Mouse (Mus musculus) liver, adult 2 months (tissue): Measurements from ENCODE around the gene 4930518I15Rik. TPM values are rescaled to one million over a fixed set of nuclear protein-coding genes. Genes with fewer than 3 reads are reported as not detected.

ENCODE experiments used
- DNase-seq: peaks from one replicate; pipeline ENCODE4 v3.0.0-alpha.2; 2011; ENCODE audit warnings: low read depth, low spot score; ENCODE audit errors: extremely low read depth
- H3K27ac ChIP-seq: fragments of 200-500 bp; replicated peaks from 2 replicates; pipeline ENCODE4 v1.5.1; 2012; ENCODE audit warnings: low read depth, mild to moderate bottlenecking, control low read depth, inconsistent platforms, low read length; ENCODE audit not compliant: insufficient read depth
- H3K27me3 ChIP-seq: fragments of 200-500 bp; 2 replicates; pipeline ENCODE4 v1.6.1; 2012; ENCODE audit warnings: mild to moderate bottlenecking, moderate library complexity, low read length, inconsistent platforms; ENCODE audit not compliant: control insufficient read depth, insufficient read depth
- H3K36me3 ChIP-seq: fragments of 200-500 bp; 2 replicates; pipeline ENCODE4 v1.6.1; 2012; ENCODE audit warnings: low read length, inconsistent platforms; ENCODE audit not compliant: control insufficient read depth, insufficient read depth
- H3K4me1 ChIP-seq: fragments of 200-500 bp; 2 replicates; pipeline ENCODE4 v1.6.1; 2011; ENCODE audit warnings: low read length; ENCODE audit not compliant: control insufficient read depth, insufficient read depth
- H3K4me3 ChIP-seq: fragments of 200-500 bp; 2 replicates; pipeline ENCODE4 v1.5.1; 2011; ENCODE audit warnings: low read depth, mild to moderate bottlenecking, control low read depth, low read length, moderate library complexity; ENCODE audit not compliant: insufficient read depth
- H3K79me2 ChIP-seq: fragments of 200-500 bp; 2 replicates; pipeline ENCODE4 v1.6.1; 2012; ENCODE audit warnings: inconsistent platforms, mild to moderate bottlenecking, low read length, moderate library complexity; ENCODE audit not compliant: control insufficient read depth, insufficient read depth
- H3K9ac ChIP-seq: fragments of 200-500 bp; 2 replicates; pipeline ENCODE4 v1.6.1; 2012; ENCODE audit warnings: low read depth, mild to moderate bottlenecking, control low read depth, inconsistent platforms, low read length
- CTCF ChIP-seq: fragments of 200-500 bp; IDR thresholded peaks from 2 replicates; pipeline ENCODE4 v1.5.1; 2011; ENCODE audit warnings: low read depth, low read length, control low read depth
- POLR2A ChIP-seq: fragments of 200-500 bp; IDR thresholded peaks from 2 replicates; pipeline ENCODE4 v1.6.1; 2011; ENCODE audit warnings: low read length, control low read depth; ENCODE audit not compliant: insufficient read depth; ENCODE audit errors: extremely low read depth
- whole genome bisulfite sequencing: fragments of 180-500 bp; shearing (Covaris S2); methylation state at CpG from one replicate; pipeline ENCODE4 v1.1.7; 2018; 5-methylcytosine and 5-hydroxymethylcytosine counted together
- polyA plus RNA-seq: library from polyadenylated mRNA; depleted of rRNA; stranded (reverse); fragments of >200 nt; gene quantifications from 2 replicates; pipeline ENCODE4 v1.2.3, GENCODE M21; 2012
- total RNA-seq: library from RNA; depleted of rRNA; stranded (reverse); fragments of >200 nt; gene quantifications from 2 replicates; pipeline ENCODE4 v1.2.3, GENCODE M21; 2014

Gene 4930518I15Rik
- total and polyA plus RNA-seq, 2 experiments = 0.55 to 1.1 TPM

DNA sequence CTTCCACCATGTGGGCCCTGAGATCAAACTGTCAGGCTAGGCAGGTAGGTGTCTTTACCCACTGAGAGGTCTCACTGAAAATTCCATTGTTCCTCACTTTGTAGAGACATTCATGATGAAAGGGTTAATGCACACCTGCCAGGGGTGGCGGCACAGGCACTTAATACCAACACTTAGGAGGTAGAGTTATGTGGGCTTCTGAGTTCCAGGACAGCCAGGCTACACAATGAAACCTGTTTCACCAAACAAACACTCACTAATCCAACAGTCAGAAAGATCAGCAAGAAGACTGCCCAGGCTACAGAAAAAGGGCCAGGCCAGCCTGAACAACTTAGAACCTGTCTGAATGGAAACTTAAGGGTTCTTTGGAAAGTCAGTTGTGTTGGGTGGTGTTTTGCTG is 41.6 kb downstream of the 4930518I15Rik start:
- H3K36me3 ChIP-seq = no peaks in the 10 kb centered on the region
- H3K9ac ChIP-seq = no peak overlapping the region
- H3K27ac ChIP-seq = no peak overlapping the region
- 95% methylated on average over 1 of the region's 1 CpGs for WGBS
- no peak for DNase-seq
- peaks cover 1% of the 10 kb centered on the region; the same call in 1 of the 2 replicates for H3K4me1 ChIP-seq
- no peaks in the 10 kb centered on the region for H3K27me3 ChIP-seq
- no peaks in the 10 kb centered on the region for H3K79me2 ChIP-seq
- H3K4me3 ChIP-seq = no peak overlapping the region
- TF ChIP-seq CTCF (no peak), POLR2A (no peak)

- H3K79me2 ChIP-seq = no peaks in the 10 kb centered on the region
- TF ChIP-seq POLR2A (no peak), CTCF (no peak)
- H3K9ac ChIP-seq = no peak overlapping the region
- no peaks in the 10 kb centered on the region for H3K36me3 ChIP-seq
- DNase-seq = no peak
- peaks cover 1% of the 10 kb centered on the region; the same call in 1 of the 2 replicates for H3K4me1 ChIP-seq
- H3K4me3 ChIP-seq = no peak overlapping the region
- 81% methylated on average over 3 of the region's 3 CpGs for WGBS
- H3K27ac ChIP-seq = no peak overlapping the region
- no peaks in the 10 kb centered on the region for H3K27me3 ChIP-seq
Observed at GRCm38 (mm10) chr2:156815412-156815811, 42.3 kb downstream of the 4930518I15Rik start.

- DNase-seq = no peak
- Histone ChIP-seq H3K27ac (no peak overlapping the region), H3K4me1 (peaks cover 1% of the 10 kb centered on the region; the same call in 1 of the 2 replicates), H3K79me2 (no peaks in the 10 kb centered on the region), H3K9ac (no peak overlapping the region), H3K27me3 (no peaks in the 10 kb centered on the region), H3K36me3 (no peaks in the 10 kb centered on the region), H3K4me3 (no peak overlapping the region)
- no peak for TF ChIP-seq CTCF
- TF ChIP-seq POLR2A = no peak
- 46% methylated on average over 5 of the region's 5 CpGs for WGBS
Observed at GRCm38 (mm10) chr2:156814893-156815292, 42.9 kb downstream of the 4930518I15Rik start.

DNA sequence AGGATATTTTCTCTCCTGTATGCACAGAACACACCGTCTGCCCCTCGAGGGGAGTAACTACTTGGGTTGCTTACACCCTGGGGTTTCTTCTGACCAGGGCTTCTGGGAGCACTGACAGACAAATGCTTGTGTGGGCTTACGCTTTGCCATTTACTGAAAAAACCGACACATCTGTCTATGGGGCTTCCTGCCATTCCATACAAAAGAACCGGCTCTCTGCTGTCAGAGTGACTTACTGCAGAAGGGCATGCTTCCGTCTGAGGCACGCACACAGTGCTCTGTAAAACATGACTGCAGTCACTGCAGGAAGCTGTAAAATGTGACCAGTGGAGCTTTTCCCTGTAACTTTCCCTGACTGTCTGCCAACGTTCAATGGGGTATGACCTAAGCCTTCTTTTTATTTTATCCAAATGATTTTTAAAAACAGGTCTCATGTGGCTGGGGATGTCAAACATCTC is 43.4 kb downstream of the 4930518I15Rik start:
- peaks cover 1% of the 10 kb centered on the region; the same call in 1 of the 2 replicates for H3K4me1 ChIP-seq
- H3K27ac ChIP-seq = no peak overlapping the region
- no peak for DNase-seq

GRCm38 (mm10) chr2:156811556-156811955 is 46.2 kb downstream of the 4930518I15Rik start:
- DNase-seq = no peak
- 72% methylated on average over 5 of the region's 5 CpGs for WGBS
- no peaks in the 10 kb centered on the region for H3K36me3 ChIP-seq
- no peak overlapping the region for H3K9ac ChIP-seq
- no peak overlapping the region for H3K4me3 ChIP-seq
- no peaks in the 10 kb centered on the region for H3K27me3 ChIP-seq
- H3K79me2 ChIP-seq = no peaks in the 10 kb centered on the region
- no peak overlapping the region for H3K27ac ChIP-seq
- TF ChIP-seq POLR2A (no peak), CTCF (no peak)
- no peaks in the 10 kb centered on the region for H3K4me1 ChIP-seq

More for the DNA sequence above, 43.4 kb downstream of the 4930518I15Rik start:
- Histone ChIP-seq H3K79me2 (no peaks in the 10 kb centered on the region), H3K4me3 (no peak overlapping the region), H3K36me3 (no peaks in the 10 kb centered on the region), H3K27me3 (no peaks in the 10 kb centered on the region), H3K9ac (no peak overlapping the region)
- no peak for TF ChIP-seq CTCF
- TF ChIP-seq POLR2A = no peak
- WGBS = 56% methylated on average over 8 of the region's 8 CpGs

DNA sequence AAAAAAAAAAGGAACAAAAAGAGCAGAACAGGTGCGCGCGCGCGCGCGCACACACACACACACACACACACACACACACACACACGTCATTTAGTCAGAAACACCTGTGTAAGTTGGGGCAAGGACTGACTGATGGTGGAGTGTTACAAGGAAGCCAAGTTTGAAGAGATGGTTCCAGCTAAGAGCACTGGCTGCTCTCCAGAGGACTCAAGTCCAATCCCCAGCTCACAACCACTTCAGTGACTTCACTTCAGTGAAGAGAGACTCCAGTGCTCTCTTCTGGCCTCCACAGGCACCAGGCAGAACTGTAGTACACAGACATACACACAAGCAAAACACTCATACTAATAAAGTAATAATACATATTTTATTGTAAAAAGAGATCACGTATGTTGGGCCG is 47.0 kb downstream of the 4930518I15Rik start:
- Histone ChIP-seq H3K9ac (no peak overlapping the region), H3K36me3 (no peaks in the 10 kb centered on the region), H3K27me3 (no peaks in the 10 kb centered on the region), H3K4me3 (no peak overlapping the region), H3K27ac (no peak overlapping the region), H3K4me1 (no peaks in the 10 kb centered on the region), H3K79me2 (no peaks in the 10 kb centered on the region)
- TF ChIP-seq POLR2A (no peak), CTCF (no peak)
- 97% methylated on average over 10 of the region's 10 CpGs for WGBS
- DNase-seq = no peak
